Mouse (Mus musculus) stomach, postnatal 0 days (tissue): ENCODE results near the gene Dpf3.

Experiments used
- CTCF ChIP-seq: IDR thresholded peaks from 2 replicates; pipeline ENCODE4 v1.5.1; 2016; ENCODE audit warnings: antibody characterized with exemption, low read depth, mild to moderate bottlenecking, moderate library complexity
- EP300 ChIP-seq: optimal IDR thresholded peaks from 2 replicates; pipeline ENCODE3; 2016; ENCODE audit warnings: antibody characterized with exemption

DNA sequence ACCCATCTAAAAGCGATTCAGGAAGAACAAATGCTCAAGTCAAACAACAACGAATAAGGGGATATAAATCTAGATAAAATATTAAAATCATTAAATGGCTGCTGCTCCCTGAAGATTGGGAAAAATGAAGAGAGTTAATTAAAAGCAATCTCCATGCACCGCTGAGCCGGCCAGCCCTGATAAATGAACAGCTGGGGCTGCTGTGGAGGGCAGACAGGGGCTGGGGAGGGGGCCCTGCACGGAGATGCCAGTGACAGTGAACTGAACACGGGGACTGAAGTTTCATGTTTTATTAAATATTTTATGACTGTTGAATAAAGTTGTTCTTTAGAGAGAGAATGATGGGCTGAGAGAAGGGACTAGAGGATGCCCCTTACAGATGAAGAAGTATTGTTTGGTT, 12.1 kb downstream of the Dpf3 start:
- TF ChIP-seq EP300: no peak
- no peak for TF ChIP-seq CTCF
